Mouse (Mus musculus): ENCODE measurements around the gene Ift57.

Ift57 gene

DNA sequence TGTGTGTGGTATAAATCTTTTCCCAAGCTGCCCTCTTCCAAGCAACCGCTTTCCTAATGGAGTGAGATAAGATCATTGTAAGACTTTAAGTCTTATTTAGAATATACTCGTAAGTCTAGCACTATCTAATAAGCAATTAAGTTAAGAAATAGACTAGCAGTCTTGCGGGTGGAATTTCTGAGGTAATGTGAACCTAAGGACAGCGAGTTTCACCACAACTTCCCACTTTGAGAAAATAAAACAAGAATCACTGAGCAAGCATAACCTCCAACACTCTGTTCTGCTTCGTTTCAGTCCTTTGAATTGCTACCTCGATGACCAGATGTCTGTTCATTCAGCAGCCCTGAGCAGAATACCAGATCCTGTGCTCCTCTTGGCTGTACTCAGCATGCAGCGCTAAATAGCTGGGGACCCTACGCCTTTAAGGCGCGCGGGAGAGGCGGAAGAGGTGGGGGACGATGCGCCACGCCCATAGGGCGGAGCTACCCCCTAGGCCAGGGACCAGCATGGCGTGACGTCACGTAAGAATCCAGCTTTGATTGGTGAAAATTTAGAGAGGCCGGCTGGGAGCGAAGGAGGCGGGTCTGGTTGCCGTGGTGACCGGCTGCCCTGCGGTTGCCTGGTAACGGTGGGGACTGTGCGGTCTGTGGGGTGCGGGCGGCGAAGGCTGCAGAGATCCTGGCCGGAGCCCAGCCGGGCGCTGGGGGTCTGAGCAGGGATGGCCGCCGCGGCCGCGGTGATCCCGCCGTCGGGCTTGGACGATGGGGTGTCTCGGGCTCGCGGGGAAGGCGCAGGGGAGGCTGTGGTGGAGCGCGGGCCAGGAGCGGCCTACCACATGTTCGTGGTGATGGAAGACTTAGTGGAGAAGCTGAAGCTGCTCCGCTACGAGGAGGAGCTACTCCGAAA lies at the start of gene Ift57:
Gene Ift57 (plus strand): TSS at position 614 of the 906 bp plus-strand sequence.
- in situ Hi-C loops (cut with MboI; ENCODE audit: unreplicated experiment in 2 of 2): loop anchor here in 1 of 2 experiments (5.0 to 25.0 kb wide), 2 partner anchors 68 to 712 kb away; partner anchors contain the start of genes Cip2a and Dzip3

DNA sequence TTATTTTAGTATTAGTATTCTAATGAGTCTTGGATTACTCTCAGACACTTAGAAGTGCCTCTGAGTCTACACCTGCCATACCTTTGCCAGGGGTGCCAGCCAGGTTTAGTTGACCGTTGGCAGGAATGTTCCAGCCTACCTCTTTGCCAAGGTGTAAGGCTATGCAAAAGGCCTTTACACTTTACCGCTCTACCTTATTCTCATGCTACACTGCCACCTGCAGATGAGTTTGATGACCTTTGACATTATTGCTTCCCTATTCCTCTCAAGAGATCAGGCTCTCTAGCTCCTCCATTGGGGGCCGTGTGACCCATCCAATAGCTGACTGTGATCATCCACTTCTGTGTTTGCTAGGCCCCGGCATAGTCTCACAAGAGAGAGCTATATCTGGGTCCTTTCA lies 41.9 kb upstream of the Ift57 start:
- in situ Hi-C loops (cut with MboI; ENCODE audit: unreplicated experiment in 2 of 2): loop anchor here (25.0 kb wide), 2 partner anchors 230 to 380 kb away; no protein-coding TSS in a partner anchor

DNA sequence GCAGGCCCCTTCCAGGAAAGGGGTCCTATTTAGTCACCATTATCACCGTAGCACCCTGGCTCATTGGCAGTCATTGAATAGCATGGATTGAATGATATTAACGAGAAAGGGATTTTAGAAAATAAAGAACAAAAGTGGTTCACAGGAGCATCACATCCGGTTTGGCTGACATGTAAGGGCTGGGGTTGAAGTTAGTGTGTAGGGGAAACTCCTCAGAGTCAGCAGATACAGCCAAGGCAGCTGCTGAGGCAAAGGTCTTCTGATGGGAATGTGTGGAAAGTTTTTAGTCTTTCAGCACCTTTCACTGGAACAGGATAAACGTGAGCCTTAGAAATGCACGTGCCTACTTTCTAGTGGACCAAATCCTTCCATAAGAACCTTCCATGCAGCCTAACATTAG lies 41.0 kb upstream of the Ift57 start:
- in situ Hi-C loops (cut with MboI; ENCODE audit: unreplicated experiment in 2 of 2): loop anchor here (25.0 kb wide), 2 partner anchors 229 to 379 kb away; no protein-coding TSS in a partner anchor

DNA sequence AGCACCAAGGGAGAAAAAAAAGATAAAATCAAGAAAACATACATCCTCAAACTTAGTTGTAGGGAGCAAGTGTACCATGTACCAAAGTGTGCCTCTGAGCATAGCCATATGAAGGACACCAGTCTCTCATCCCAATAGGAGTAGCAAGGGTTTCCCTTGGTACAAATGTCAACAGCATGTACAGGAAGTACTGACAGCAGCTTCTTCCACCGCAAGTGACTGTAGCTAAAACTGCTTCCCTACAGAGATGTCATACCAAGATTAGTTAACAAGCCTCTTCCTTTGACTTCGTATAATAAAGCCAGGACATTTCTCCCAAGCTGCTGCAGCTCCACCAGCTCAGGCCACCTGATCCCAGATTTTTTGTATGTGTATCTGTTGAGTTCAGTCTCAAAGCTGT lies 39.9 kb upstream of the Ift57 start:
- in situ Hi-C loops (cut with MboI; ENCODE audit: unreplicated experiment in 2 of 2): loop anchor here (25.0 kb wide), 2 partner anchors 228 to 378 kb away; no protein-coding TSS in a partner anchor

DNA sequence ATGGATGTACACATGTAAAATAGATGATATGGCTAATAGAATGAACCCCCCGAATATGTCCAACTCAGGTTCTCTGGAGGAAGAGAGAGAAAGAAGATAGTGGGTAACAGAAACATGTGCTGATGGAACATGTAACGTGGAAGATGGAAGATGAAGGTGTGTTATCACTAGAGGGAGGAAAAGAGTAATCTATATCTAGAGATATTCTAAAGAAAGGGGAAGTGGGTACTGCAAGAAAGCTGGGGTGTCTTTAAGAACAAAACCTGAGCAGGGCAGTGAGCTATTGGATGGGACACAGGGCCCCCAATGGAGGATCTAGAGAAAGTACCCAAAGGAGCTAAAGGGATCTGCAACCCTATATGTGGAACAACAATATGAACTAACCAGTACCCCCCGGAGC lies 38.9 kb upstream of the Ift57 start:
- in situ Hi-C loops (cut with MboI; ENCODE audit: unreplicated experiment in 2 of 2): loop anchor here (10.0 to 25.0 kb wide), 3 partner anchors 227 to 385 kb away; no protein-coding TSS in a partner anchor

DNA sequence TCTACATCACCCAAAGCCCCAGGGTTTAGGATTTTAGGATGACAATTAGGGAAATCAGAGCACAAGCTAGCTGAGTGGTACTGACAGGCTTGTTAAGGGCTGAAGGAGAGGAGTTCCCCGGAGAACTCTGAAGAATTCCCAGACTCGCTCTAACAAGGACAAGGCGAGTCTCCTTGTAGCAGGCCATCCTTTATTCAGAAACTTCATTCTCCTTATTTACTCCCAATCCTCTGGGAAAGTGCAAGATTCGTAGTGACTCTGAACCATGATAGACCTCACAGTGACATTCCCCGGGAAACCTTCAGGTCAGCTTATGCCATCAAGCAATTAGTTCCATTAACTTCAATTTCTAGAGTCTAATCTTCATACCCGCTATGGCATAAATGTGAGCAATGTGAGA lies 36.8 kb upstream of the Ift57 start:
- in situ Hi-C loops (cut with MboI; ENCODE audit: unreplicated experiment in 2 of 2): loop anchor here (10.0 to 25.0 kb wide), 3 partner anchors 225 to 383 kb away; no protein-coding TSS in a partner anchor

DNA sequence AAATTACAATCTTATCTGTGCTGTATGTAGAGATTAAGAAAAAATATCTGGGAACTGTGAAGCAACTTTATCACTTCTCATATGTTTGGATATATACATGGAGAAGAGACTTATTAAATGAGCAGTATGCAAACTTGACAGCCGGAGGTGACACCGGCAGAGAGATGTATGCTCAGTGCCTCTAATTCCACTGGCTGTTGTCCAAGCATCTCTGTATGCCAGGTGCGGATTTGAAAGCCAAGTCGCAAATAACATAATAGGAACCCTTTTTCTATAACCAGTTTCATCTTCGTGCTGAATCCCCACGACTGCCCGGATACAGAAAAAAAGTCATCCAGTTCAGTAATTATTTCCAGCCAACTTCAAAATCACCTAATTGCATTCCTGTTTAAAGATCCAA lies 34.4 kb upstream of the Ift57 start:
- in situ Hi-C loops (cut with MboI; ENCODE audit: unreplicated experiment in 2 of 2): loop anchor here (10.0 to 25.0 kb wide), 3 partner anchors 223 to 380 kb away; no protein-coding TSS in a partner anchor

DNA sequence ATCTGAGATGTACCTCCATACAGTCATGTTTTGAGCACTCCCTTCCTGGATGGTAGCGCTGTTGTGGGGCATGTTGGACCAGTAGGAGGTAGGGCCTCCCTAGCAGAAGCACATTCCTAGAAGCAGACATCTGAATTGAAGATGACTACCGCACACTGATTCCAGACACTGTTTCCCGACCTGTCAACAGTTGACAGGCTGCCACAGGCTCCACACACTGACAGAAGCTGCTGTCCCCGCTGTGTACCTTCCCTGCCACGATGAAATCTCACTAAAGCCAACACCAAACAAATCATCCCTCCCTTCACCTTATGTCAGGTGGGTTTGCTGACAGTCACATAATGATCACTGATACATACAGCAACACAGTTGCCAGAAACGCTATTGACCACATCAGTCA lies 19.4 kb upstream of the Ift57 start:
- in situ Hi-C loops (cut with MboI; ENCODE audit: unreplicated experiment in 2 of 2): loop anchor here in 1 of 2 experiments (25.0 kb wide), 1 partner anchor 692 kb away; the partner anchor contains the start of genes Cip2a and Dzip3

DNA sequence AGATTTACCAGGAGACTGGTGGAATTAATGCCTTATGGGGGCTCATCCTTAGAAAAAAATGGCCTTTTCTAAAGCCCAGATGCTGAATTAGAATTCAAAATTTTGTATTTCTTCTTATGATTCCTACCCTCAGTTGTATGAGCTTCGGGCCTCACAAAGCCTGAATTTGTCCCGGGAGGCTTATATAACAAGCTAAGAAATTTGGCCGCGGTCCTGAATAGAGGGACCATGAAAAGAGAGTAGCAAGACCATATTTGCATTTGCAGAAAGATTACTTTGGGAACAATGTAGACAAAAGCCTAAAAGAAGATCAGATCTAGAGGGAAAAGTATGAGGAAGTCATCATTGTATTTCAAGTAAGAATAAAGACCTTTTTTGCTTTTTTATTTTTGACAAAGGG lies 14.1 kb upstream of the Ift57 start:
- in situ Hi-C loops (cut with MboI; ENCODE audit: unreplicated experiment in 2 of 2): loop anchor here in 1 of 2 experiments (25.0 kb wide), 1 partner anchor 698 kb away; the partner anchor contains the start of genes Cip2a and Dzip3

DNA sequence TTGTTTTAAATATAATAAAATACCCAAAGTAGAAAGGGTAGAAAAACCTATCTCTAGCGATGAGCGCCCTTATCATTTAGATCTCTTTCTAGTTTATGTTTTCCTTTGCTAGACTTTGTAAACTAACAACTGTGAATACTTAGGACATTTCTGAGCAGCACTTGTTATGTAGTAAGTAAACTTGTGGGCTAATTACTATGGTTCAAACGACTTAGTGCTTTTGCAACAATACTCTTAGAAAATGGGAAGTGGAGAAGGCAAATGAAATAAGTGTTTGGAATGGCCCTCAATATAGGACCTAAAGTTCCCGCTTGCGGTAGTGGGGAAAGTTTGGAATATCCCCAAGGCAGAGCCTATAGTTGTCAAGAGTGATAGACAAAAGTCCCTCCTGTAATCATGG lies 788 bp downstream of the Ift57 start:
- in situ Hi-C loops (cut with MboI; ENCODE audit: unreplicated experiment in 2 of 2): loop anchor here in 1 of 2 experiments (5.0 to 25.0 kb wide), 3 partner anchors 67 to 713 kb away; partner anchors contain the start of genes Cip2a and Dzip3

DNA sequence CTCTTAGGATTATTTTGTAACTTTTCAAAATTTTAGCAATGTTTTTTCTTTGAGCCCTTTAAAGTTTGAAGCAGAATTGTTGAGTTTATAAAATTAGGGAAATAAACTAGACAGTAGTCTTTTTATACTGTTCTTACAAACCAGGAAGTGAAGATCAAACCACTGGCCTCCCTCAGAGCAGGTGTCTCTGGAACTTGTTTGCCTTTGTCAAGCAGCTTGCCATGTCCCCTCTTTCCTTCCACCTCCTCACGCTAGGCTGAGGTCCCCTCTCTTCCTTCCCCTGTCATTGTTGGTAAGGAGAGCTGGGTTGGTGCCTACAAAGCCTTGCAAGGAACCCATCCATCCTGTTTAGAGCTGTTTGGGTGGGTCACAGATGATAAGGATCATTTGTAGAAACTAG lies 9.0 kb downstream of the Ift57 start:
- in situ Hi-C loops (cut with MboI; ENCODE audit: unreplicated experiment in 2 of 2): loop anchor here in 1 of 2 experiments (10.0 kb wide), 1 partner anchor 147 kb away; no protein-coding TSS in a partner anchor

DNA sequence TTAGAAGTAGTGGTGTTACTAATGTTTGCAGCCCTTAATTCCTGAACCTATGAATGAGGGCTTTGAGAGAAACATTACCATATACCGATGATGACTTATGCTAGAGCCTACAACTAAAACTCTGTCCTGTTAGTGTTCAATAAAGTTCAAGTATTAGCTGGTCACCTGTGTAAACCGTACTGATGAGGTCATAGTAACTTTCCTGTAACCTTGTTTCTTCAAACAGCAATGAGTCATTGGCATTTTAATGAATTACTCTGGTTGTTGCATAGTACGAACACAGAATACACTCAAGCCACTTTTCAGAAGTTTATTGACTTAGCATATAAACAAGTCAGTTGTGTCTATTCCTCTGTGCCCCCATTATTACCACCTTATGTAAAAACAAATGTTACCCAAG lies 11.2 kb downstream of the Ift57 start:
- in situ Hi-C loops (cut with MboI; ENCODE audit: unreplicated experiment in 2 of 2): no loop called here

DNA sequence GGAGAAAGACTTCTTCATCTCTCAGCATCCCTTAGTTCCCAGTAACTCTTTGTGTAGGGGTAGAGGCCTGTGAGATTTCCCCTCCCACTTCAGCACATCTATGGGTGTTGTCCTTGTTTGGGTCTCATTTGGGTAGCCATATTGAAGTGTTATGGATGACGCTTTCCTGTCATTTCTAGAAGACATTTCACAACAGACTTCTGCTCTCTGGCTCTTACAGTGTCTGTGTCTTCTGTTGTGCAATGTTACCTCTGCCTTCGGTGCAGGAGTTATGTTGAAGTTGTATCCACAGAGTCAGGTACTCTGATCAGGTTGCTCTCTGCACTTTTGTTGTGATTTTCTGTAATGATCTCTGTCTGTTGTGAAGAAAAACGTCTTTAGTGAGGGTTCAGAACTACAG lies 14.3 kb downstream of the Ift57 start:
- in situ Hi-C loops (cut with MboI; ENCODE audit: unreplicated experiment in 2 of 2): no loop called here

DNA sequence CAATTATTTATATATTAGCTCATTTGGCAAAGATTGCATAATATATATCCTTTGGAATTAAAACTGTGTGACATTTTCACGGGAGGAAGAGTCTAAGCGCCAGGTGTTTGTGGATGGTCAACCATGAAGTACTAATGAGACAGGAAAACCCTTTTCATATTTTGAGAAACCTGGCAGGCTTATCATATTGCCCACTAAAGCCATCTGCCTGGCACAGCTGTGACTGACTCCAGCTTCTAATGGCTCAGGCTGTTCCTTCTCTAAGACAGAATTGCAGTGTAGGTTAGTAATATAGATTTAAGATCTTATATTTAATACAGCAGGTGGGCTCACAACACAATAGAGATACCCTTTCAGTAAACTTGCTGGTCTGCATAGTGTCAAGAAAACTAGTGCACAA lies 21.6 kb downstream of the Ift57 start:
- in situ Hi-C loops (cut with MboI; ENCODE audit: unreplicated experiment in 2 of 2): no loop called here

DNA sequence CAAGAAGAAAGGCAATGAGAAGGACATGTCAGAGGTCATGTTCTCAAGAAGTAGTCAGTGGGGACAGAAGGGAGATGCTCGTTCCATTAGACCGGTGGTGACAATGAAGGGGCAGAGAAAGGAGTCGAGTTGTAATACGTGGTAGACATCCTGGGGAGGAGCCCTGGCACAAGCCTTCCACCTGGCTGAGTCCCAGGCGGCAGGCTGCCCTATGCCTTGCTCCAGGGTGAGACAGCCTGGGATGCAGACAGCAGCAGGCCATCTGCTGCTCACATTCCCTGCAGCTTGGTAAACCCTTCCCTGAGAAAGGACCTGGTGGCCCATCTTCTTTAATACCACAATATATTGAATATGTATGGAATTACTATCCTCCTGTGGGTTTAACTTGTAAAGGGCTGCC lies 22.6 kb downstream of the Ift57 start:
- in situ Hi-C loops (cut with MboI; ENCODE audit: unreplicated experiment in 2 of 2): no loop called here

DNA sequence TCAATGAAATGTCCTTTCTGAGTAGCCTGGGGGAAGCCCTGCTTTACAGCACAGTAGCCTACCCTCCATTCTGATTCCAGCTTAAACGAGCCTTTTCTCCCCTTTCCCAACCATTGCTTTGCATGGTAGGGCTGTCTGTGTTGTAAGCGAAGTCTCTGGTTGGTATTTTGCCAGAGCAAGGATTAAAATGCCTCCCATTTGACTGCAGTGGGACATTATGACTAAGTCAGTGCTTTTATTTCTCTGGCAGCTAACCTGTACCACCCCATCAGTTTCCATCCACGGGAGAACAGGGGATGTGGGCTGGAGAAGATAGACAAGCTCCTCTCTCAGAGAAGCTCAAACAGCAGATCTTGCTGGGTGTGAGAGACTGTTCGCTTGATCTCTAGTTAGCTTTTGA lies 24.2 kb downstream of the Ift57 start:
- in situ Hi-C loops (cut with MboI; ENCODE audit: unreplicated experiment in 2 of 2): no loop called here

DNA sequence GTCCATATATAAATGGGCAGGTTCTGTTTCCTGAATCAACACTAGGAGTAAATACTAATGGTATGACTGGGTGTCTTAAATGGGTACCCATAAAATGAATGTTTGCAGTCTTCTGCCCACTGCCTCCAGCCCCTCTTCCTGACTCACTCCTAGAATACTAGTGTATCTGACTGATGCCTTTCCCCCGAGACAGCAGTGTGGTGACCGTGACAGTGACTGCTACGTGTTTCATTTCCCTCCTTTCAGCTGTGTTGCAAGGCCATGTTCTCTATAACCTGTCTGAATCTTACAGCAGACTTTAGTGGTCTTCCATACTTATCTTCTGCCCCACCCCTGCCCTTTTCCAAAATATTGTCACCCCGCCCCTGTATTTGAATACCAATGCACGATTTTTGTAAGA lies 25.2 kb downstream of the Ift57 start:
- in situ Hi-C loops (cut with MboI; ENCODE audit: unreplicated experiment in 2 of 2): no loop called here

DNA sequence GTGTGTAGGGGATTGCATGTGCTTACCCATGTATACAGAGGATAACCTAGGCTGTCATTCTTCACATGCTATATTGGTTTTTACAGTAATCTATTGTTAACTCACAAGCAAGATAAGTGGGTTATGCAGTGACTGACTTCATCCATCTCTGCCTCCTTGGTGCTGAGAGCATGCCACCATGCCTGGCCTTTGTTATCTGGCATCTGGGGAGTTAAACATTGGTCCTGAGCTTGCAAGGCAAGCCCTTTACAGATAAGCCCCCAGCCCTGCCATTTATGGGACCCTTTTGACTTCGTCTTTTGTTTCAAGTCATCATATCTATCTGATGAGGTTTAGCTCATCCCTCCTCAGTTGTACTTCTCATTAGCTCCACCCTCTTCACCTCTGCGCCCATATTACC lies 25.9 kb downstream of the Ift57 start:
- in situ Hi-C loops (cut with MboI; ENCODE audit: unreplicated experiment in 2 of 2): no loop called here

DNA sequence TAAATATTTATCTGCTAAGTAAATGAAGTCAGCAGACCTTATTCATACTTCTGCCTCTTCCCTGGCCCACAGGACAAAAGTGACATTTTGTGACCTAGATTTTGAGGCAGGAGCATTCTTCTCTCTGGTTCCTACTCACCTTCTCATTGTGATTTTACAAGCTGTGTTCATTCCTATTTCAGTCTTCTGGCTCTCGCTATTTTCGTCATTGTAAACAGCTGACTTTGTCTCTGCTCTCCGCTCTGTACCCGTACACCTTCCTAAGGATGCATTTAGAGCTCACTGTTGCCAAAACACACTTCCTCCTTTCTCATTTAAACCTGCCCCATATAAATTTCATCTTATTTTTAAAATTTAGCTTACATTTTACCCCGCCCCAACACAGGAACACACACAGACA lies 26.4 kb downstream of the Ift57 start:
- in situ Hi-C loops (cut with MboI; ENCODE audit: unreplicated experiment in 2 of 2): no loop called here

DNA sequence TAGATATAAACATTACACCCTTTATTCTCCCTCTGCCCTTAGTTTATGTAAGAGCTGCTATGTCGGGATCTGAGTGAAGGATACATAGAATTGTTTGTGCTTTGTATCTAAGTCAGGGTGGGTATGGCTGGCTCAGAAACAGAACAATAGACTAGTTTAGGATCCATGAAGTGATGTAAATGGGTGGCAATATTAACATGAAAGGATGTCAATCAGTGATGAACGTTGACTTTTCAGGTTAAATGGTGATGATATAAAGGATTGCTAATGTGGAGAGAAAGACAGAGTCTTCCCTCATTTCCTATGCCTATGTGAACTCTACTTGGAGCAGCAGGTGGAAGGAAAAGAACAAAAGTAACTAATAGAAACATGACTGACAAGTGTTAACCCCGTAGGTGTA lies 27.2 kb downstream of the Ift57 start:
- in situ Hi-C loops (cut with MboI; ENCODE audit: unreplicated experiment in 2 of 2): no loop called here

DNA sequence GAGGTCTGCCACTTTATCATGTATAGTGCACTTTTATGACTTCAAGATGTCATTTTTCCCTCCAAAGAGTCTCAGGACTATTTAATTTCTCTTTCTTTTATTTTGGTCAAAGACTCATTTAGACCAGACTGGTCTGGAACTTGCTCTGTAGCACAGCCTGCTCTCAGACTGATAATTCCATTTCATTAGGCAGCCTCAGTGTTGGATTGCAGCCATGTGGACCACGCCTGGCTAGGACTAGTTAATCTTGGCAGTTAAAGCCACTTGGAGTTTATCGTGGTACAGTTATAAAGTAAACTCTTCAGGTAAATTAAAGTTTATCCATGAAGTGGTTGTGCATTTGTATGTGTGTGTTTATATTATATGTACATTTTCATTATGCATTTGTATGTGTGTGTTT lies 27.7 kb downstream of the Ift57 start:
- in situ Hi-C loops (cut with MboI; ENCODE audit: unreplicated experiment in 2 of 2): no loop called here

DNA sequence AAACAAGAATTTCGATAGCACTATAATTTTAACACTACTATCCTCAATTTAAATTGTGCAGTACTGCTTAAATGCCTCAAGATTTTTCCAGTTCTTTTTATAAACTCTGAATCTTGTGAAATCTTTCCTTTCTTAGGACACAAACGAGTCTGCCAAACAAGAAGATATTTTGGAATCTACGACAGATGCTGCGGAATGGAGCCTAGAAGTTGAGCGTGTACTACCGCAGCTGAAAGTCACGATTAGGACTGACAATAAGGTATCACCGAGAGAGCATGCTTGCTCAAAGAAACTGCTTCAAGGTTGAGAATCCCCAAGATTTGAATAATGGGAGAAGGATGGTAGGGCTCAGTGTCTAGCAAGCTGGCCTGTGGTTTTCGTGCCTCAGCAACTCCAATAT lies 37.5 kb downstream of the Ift57 start:
- in situ Hi-C loops (cut with MboI; ENCODE audit: unreplicated experiment in 2 of 2): no loop called here
